Mouse (Mus musculus): ENCODE measurements around the gene Snrnp27.

DNA sequence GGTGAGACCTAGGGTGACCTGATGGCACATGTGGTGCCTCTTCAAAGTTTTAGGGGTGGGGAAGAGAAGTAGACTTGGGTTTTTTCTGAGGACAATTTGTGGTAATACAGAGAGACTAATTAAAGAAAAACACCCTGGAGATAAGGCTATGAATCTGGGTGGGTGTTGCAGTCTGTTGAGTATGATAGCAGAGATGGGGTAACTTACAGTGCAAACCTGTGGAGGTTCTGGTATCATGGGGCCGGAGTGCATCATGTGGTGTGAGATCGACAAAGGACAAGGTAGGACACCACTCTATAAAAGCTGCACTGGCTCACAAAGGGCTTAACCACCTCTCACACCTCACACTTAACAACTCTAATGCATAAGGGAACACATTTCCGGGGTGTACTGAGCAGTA is 5.3 kb upstream of the Snrnp27 start:
- no peak for TF ChIP-seq CTCF (IDR thresholded peaks at IDR 0.05; ENCODE audit: low read depth)
- no peak for TF ChIP-seq EP300 (IDR thresholded peaks at IDR 0.05; ENCODE audit: low read depth)

All from heart, postnatal 0 days (tissue).